ENCODE assay signal across 18 mouse cellular contexts in genomic region chr17:31688112-31688511, GRCm38 (mm10). TPM values are rescaled to one million over a fixed set of nuclear protein-coding genes. Genes with fewer than 3 reads are reported as not detected.
DNase-seq lines count a peak whose midpoint lies in the region; ATAC-seq and TF ChIP-seq lines count a peak whose summit lies in the region.
"Had no signal": no experiment of that assay in that cellular context is flagged by ENCODE, and none has a peak within 500 bp of the region (broad histone marks: within the 10 kb centered on the region; RNA-seq: fewer than 3 reads in every experiment).

No protein-coding gene starts in this region.

- no peaks in the 10 kb centered on the region for H3K36me3 ChIP-seq in heart, postnatal 0 days (replicated peaks; ENCODE audit: control insufficient read depth, insufficient read depth, low read length)
- H3K36me3 ChIP-seq: hindbrain, embryonic 13.5 days; limb, embryonic 10.5 days; neural tube, embryonic 12.5 days; stomach, embryonic 15.5 days had no signal

- H3K4me2 ChIP-seq in heart, postnatal 0 days (ENCODE audit: low read depth, low read length), result no peak overlapping the region
- H3K4me2 ChIP-seq: hindbrain, embryonic 13.5 days; neural tube, embryonic 12.5 days; stomach, embryonic 15.5 days had no signal

- H3K27ac ChIP-seq in heart, postnatal 0 days (ENCODE audit: low read depth), result no peak overlapping the region
- H3K27ac ChIP-seq: hindbrain, embryonic 13.5 days; limb, embryonic 10.5 days; liver, embryonic 14.5 days; macrophage; neural tube, embryonic 12.5 days; stomach, embryonic 15.5 days had no signal

- WGBS in heart, postnatal 0 days, result 65% methylated on average over 9 of the region's 9 CpGs

- TF ChIP-seq CTCF in heart, postnatal 0 days (IDR thresholded peaks at IDR 0.05; ENCODE audit: low read depth), result no peak

- H3K4me1 ChIP-seq in heart, postnatal 0 days (ENCODE audit: control insufficient read depth, insufficient read depth), result peaks cover 14% of the 10 kb centered on the region; the same call in 1 of the 2 replicates

- no peak overlapping the region for H3K4me3 ChIP-seq in heart, postnatal 0 days (ENCODE audit: low read depth, low read length)
- H3K4me3 ChIP-seq: hindbrain, embryonic 13.5 days; limb, embryonic 10.5 days; neural tube, embryonic 12.5 days; stomach, embryonic 15.5 days had no signal

- no peaks in the 10 kb centered on the region for H3K9me3 ChIP-seq in heart, postnatal 0 days (replicated peaks; ENCODE audit: control insufficient read depth, low read length)
- H3K9me3 ChIP-seq: hindbrain, embryonic 13.5 days; limb, embryonic 10.5 days; neural tube, embryonic 12.5 days; stomach, embryonic 15.5 days had no signal

- ATAC-seq in heart, postnatal 0 days (ENCODE audit: insufficient read depth, low read depth), result no peak
- ATAC-seq: intestine, postnatal 0 days had no signal

- no peak overlapping the region for H3K9ac ChIP-seq in heart, postnatal 0 days (replicated peaks; ENCODE audit: low read depth, low read length)
- H3K9ac ChIP-seq: hindbrain, embryonic 13.5 days; liver, embryonic 14.5 days; neural tube, embryonic 12.5 days; stomach, embryonic 15.5 days had no signal

- H3K27me3 ChIP-seq in heart, postnatal 0 days (ENCODE audit: control insufficient read depth, insufficient read depth, low read length), result no peaks in the 10 kb centered on the region
- H3K27me3 ChIP-seq: stomach, embryonic 15.5 days had no signal

- DNase-seq in gastrocnemius, adult 18-20 months (ENCODE audit: low spot score), result peak; percentile 34
- no peak for DNase-seq in gastrocnemius, postnatal 10 days
- DNase-seq in lung, postnatal 36 days, result peak; percentile 33
- DNase-seq in lung, postnatal 25 days (ENCODE audit: low spot score), result no peak
- DNase-seq in heart, postnatal 0 days (ENCODE audit: low spot score), result peak; percentile 15
- DNase-seq in kidney, postnatal 36 days, result peak; percentile 57 to 67
- DNase-seq in urinary bladder, adult 2 months (ENCODE audit: low spot score), result no peak
- DNase-seq in cerebellum, postnatal 36 days, result no peak
- DNase-seq: cerebellum, adult 9-11 months had no signal

- TF ChIP-seq EP300 in heart, postnatal 0 days (IDR thresholded peaks at IDR 0.05; ENCODE audit: low read depth), result no peak

RNA-seq across cellular contexts. Expression of gene Cryaa, which starts 10.5 kb away (rescaled TPM):
- total RNA-seq in gastrocnemius, adult 18-20 months (2021), result not detected
- total RNA-seq in gastrocnemius, postnatal 10 days (2021), result not detected
- not detected in 2 replicates for total RNA-seq in heart, postnatal 0 days (2014; rRNA removed; ENCODE audit: low replicate concordance)
- polyA plus RNA-seq in heart, postnatal 0 days (2015; fragmentation: Nextera tagmentation; extraction: Ambion mirVana), result 0.15 TPM in 1 of 2 replicates, not detected in the other
- polyA plus RNA-seq in urinary bladder, adult 2 months (2012; rRNA removed), result not detected in 2 replicates
- total RNA-seq: granulocyte monocyte progenitor cell, adult 5-6 weeks; MEL had no signal
- polyA plus RNA-seq: hindbrain, embryonic 13.5 days; limb, embryonic 10.5 days; liver, embryonic 14.5 days; macrophage; neural tube, embryonic 12.5 days had no signal

RNA-seq across cellular contexts. Expression of gene U2af1, which starts 29.4 kb away (rescaled TPM):
- total RNA-seq in gastrocnemius, adult 18-20 months (2021), result 10 to 100 TPM; 62.1 to 62.7 TPM
- total RNA-seq in gastrocnemius, postnatal 10 days (2021), result 100 to 1,000 TPM; 114 to 120 TPM
- 36.2 and 41.7 TPM in 2 replicates for total RNA-seq in heart, postnatal 0 days (2014; rRNA removed; ENCODE audit: low replicate concordance)
- 143 and 158 TPM in 2 replicates for polyA plus RNA-seq in heart, postnatal 0 days (2015; fragmentation: Nextera tagmentation; extraction: Ambion mirVana)
- 141 and 160 TPM in 2 replicates for polyA plus RNA-seq in urinary bladder, adult 2 months (2012; rRNA removed)

RNA-seq across cellular contexts. Expression of gene Cbs, which starts 51.1 kb away (rescaled TPM):
- total RNA-seq in gastrocnemius, adult 18-20 months (2021), result under 1 TPM; 0.66 to 0.69 TPM
- total RNA-seq in gastrocnemius, postnatal 10 days (2021), result 1 to 10 TPM in 1 of 2 experiments, under 1 TPM in 1; 0.35 to 1.3 TPM
- total RNA-seq in heart, postnatal 0 days (2014; rRNA removed; ENCODE audit: low replicate concordance), result 2.1 TPM in 1 of 2 replicates, not detected in the other
- polyA plus RNA-seq in heart, postnatal 0 days (2015; fragmentation: Nextera tagmentation; extraction: Ambion mirVana), result 0.27 and 0.36 TPM in 2 replicates
- 0.88 and 1.4 TPM in 2 replicates for polyA plus RNA-seq in urinary bladder, adult 2 months (2012; rRNA removed)
- polyA plus RNA-seq: macrophage had no signal

Comparison
In these comparisons a context has a peak if more than half of its experiments do, and no peak if none do; other contexts are left out.
1. DNase-seq: peak in gastrocnemius, adult 18-20 months (single experiment), lung, postnatal 36 days (single experiment), heart, postnatal 0 days (single experiment) and kidney, postnatal 36 days (2 of 2); none in gastrocnemius, postnatal 10 days (single experiment), lung, postnatal 25 days (single experiment), urinary bladder, adult 2 months (single experiment) and cerebellum, postnatal 36 days (0 of 2).